Mouse (Mus musculus): ENCODE measurements around the gene St3gal5.
A peak's percentile ranks its signal among the peaks of the same experiment; 100 is the strongest.
"Not testable (repeated sequence)": the region's sequence is repeated elsewhere in the genome, so short reads cannot be mapped to it uniquely, and the experiment has no call there.

St3gal5 gene

DNA sequence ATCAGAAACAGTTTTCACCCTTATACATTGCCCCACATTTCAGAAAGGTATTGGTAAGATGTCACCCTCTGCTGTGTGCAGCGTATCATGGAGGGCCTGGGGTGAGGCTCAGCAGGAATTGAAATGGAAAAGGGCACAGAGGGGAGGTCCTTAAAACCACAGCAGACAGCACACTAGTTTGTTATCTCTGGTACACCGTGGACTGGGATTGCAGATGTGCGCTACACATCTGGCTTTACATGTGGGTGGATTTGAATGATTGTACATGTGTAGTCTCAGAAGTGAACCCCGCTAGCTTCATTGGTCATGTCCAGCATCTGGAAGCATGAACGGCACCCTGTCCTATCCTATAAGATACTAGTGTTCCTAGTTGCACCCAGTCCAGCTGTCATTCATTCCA is 38.6 kb downstream of the St3gal5 start:
- DNase-seq: no peak

DNA sequence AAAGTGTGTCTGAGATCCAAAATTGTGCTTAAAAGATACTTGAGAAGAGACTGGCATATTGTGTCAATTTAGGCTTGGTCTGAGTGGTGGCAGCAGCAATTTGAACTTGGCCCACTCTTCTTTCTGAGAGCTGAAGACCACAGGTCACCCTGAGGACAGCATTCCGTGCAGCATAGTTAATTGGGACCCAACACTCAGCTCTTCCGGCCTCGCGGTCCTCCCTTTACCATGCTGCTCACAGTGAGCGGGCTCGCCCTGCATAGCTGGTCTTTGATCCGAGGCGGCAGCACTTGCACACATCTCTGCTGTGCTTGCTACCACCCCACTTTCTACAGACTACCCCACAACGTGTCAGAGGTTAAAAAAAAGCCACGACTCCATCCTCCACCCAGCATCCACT is 39.2 kb downstream of the St3gal5 start:
- DNase-seq: no peak

DNA sequence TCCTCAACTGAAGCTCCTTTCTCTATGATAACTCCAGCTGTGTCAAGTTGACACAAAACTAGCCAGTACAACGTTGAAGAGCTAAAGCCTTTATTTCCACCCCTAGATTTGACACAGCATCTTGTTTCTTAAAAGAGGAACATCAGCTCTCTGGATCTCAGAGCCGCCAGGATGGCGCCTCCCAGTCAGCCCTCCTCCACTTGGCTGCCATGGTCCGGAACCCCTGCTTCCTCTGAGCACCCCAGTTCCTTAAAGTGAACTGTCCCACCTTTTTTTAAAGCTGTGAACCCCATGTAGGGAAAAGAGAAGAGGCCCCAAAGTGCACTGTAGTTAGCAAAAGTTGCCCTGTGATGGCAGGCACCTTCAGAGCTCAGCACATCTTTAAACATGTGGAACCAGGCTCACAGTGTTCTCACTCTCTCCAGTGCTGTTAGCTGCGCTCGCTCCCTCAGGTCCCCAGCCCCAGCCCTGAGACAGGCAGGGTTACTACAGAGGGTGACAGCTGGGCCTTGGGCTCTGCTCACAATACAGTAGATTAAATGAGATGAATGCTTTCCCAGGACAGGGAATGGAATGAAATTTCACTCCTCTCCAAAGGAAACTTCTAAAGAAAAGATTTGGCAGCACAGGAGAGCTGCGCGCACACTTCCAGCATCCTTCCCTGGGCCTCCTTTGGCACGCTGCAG is 42.3 kb downstream of the St3gal5 start:
- no peak for DNase-seq

DNA sequence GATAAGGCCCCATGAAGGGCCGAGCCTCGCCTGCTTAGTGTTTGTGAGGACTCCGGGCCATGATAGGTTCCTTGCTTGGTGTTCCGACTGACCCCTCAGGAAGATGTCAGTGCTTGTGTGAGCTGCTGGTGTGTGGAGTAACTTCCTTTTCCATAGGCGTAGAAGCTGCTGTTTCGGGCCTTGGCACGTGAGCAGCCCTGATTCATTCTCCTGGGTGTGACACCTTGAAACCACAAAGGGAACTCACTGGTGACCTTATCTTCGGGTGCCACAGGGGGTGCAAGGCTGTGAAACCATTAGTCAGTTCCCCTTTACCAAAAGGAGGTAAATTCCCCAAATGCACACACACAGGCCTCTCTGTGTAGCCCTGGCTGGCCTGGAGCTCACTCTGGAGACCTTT is 43.0 kb downstream of the St3gal5 start:
- DNase-seq: no peak

- DNase-seq: no peak
These were observed 43.8 kb downstream of the St3gal5 start for GRCm38 (mm10) chr6:72141191-72141590.

GRCm38 (mm10) chr6:72142561-72142960 is 45.2 kb downstream of the St3gal5 start:
- DNase-seq: no peak

DNA sequence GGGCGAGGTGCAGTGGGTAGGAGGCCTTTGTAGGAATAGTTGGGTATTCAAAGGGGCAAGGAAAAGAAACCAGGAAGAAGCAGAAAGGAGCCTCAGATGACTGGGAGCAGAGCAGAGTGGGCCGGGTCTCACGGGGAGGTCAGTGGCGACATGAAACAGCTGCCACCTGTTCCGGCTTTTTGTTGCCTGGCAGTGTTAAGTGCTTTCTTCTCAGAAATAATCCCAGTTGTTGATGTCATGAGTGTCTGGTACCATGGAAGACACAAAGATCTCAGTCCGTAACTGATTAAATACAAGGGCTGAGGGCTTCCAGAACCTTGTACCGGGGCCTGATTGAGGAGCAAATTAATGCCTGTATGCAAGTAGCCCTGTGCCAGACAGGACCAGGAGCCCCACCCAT is 47.0 kb downstream of the St3gal5 start:
- no peak for DNase-seq

DNA sequence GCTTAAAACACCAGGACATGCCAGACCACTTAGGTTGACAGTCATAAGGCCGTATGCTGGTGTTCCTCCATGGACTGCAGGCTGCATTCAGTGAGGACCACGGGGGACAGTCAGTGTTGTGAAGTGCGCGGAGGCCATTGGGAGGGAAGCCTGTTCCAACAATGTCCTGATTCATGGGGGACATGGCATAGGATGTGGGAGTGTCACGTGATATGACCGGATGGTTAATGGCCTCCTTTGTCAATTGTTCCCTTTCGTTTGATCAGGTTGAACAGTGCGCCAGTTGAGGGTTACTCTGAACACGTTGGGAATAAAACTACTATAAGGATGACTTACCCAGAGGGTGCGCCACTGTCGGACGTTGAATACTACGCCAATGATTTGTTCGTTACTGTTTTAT is 49.4 kb downstream of the St3gal5 start:
- no peak for DNase-seq

GRCm38 (mm10) chr6:72148721-72149120 is 51.3 kb downstream of the St3gal5 start:
- no peak for DNase-seq

DNA sequence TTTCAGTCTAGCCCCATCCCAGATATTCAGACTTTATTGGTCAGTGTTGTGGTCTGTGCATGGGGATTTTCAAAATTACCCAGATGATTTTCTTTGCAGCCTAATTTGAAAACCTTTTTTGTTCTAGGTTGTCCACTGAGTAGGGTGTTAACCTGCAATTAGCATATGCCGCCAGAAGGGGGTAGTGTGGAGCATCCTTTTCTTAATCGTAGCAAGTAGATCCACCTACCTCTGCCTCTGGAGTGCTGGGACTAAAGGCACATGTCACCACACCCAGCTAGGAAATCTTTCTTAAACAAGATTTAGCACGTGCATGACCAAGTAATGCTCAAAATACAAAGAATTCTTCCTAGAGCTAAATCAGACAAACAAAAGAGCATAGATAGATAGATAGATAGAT is 52.4 kb downstream of the St3gal5 start:
- no peak for DNase-seq

DNA sequence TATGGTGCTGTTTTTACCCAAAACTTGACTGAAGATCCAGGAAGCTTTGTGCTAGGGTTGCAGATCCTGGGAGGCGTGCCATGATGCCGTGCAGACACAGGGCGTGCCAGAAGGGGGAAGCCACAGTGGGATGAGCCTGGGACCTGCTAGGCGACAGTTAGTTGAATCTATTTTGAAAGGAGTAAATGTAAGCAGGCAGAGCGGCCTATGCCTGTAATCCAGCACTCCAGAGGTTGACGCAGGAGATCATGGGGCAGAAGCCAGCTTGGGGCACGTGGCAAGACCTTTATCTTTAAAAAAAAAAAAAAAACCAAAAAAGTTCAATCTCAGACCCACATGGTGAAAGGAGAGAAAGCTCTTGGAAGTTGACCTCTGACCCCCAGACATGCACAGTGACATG is 55.3 kb downstream of the St3gal5 start:
- DNase-seq: no peak

GRCm38 (mm10) chr6:72153455-72153854 is 56.1 kb downstream of the St3gal5 start:
- no peak for DNase-seq

- DNase-seq: not testable (repeated sequence)
These were observed 56.6 kb downstream of the St3gal5 start for GRCm38 (mm10) chr6:72154008-72154407.

GRCm38 (mm10) chr6:72154938-72155531 is 57.6 kb downstream of the St3gal5 start:
- DNase-seq: no peak

DNA sequence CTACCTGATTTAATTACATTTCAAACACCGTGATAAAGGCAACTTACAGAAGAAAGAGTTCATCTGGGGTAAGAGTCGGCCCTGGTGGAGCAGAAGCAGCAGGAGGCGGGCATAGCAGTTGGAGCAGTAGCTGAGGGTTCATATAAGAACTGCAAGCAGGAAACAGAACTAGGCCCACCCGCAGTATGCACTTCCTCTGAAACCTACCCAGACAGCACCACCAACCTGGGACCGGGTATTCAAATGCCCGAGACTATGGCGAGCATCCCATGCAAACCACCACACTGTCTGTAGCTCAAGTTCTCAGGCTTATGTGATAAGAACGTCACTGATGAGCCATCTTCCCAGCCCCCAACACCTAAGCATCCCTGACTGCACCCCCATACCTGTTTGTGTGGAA is 58.3 kb downstream of the St3gal5 start:
- no peak for DNase-seq

- DNase-seq: no peak
These were observed 61.8 kb downstream of the St3gal5 start for GRCm38 (mm10) chr6:72158966-72159764.

DNA sequence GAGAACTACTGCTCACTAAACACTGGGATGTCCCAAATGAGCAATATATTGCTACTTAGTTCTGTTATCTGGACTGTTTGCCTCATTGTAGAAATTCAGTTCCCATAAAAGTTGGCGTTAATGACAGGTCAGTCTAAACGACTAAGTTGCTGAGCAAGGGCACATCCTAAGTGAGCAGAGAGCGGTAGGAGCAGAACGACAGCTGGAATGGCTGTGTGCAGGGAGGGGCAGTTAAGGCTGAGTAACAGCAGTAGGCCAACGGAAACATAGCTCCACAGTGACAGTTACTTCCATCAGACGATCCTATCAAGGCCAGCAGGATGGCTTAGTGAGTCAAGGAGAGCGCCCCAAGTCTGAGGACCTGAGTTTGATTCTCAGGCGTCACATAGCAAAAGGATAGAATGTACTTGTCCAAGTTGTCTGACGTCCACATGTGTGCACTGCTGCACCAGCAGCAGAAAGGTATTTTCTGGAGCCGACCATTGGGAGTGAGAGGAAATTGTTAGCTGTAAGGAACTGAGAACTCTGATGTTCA is 62.5 kb downstream of the St3gal5 start:
- no peak for DNase-seq

- no peak for DNase-seq
These were observed 63.6 kb downstream of the St3gal5 start for GRCm38 (mm10) chr6:72160991-72161390.

- DNase-seq: no peak
These were observed 64.4 kb downstream of the St3gal5 start for GRCm38 (mm10) chr6:72161751-72162150.

GRCm38 (mm10) chr6:72162155-72162890 is 64.9 kb downstream of the St3gal5 start:
- peak; percentile 73 for DNase-seq

DNA sequence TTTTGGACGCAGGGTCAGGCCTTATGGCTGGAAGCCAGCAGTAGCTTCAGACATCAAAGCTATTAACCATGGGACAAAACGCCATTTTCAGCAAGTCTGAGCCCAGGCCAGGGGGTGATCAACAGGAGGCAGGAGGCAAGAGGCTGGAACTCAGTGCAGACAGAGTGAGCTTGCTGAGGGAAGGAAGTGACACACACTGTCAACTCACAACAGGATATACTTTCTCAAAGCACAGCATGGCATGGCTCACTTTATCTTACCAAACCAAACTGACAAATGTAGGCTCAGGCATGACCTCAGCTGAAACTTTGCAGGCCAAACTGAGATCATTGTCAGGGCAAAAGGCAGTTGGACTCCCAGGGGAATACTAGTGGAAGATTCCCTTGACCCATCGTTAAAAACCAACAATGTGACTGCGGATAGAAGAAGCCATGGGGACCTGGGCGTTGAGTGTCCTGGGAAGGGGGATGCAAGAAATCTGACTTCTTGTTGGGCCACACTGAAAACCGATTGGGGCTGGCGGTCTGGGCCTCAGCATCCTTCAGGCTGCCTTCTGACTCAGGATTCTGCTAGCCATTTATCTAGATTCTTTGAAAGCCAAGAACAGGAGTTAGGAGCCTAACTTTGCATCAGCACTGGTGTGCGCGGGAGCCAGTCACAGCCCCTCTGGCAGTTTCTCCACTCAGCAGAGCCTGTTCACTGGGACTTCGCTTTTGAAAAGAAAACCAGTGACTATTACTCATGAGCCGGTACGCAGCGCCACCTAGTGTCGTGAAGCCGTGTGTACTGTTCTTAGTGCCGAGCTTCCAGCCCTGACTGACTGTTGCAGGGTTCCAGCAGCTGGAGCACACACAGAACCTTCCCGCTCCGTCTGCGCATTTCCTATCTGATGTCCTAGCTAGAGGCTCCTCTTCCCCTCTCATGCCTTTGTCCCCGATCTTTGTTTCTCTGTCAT is 67.2 kb downstream of the St3gal5 start:
- DNase-seq: peak; percentile 66 to 88

- DNase-seq: no peak
These were observed 68.5 kb downstream of the St3gal5 start for GRCm38 (mm10) chr6:72165907-72166306.
